Mouse (Mus musculus) ES-Bruce4 (cell line): ENCODE data around the gene Wdr60.

ENCODE experiments used
- CTCF ChIP-seq: IDR thresholded peaks from one replicate; pipeline ENCODE4 v1.8.1; 2011; ENCODE audit warnings: low read depth, low read length
- EP300 ChIP-seq: IDR thresholded peaks from 2 replicates; pipeline ENCODE4 v1.6.1; 2011; ENCODE audit warnings: low read depth, low read length; ENCODE audit not compliant: insufficient read depth
- POLR2A ChIP-seq: IDR thresholded peaks from one replicate; pipeline ENCODE4 v1.8.1; 2011; ENCODE audit warnings: low read length; ENCODE audit not compliant: insufficient read depth

DNA sequence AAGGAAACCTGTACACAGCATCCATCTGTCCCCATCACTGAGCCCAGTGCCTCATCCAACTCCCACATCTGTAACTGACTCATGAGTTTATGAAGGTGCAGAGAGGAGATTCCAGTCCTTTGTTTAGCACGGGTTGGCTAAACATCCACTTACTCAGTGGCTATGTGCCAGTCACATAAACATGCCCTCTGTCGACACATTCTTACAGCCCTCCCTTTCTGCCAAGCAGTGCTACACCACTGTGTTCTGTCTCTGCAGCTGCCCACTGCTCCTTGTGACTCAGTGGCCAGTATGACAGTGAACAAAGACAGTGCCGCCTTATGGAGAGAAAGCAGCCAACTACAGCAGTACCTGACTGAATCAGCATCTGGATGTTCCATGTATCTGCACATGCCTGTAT, 57.1 kb downstream of the Wdr60 start:
- TF ChIP-seq CTCF (no peak), POLR2A (no peak), EP300 (no peak)
